Mouse (Mus musculus): ENCODE measurements around the gene Osbpl10. TPM values are rescaled to one million over a fixed set of nuclear protein-coding genes. Genes with fewer than 3 reads are reported as not detected.

Gene Osbpl10
- polyA plus RNA-seq, 1 experiment from 2014 or later: 0.07 TPM

GRCm38 (mm10) chr9:115186402-115186801, 208.0 kb downstream of the Osbpl10 start:
- no peak for DNase-seq
- no peaks in the 10 kb centered on the region for H3K27me3 ChIP-seq (ENCODE audit: insufficient read depth, low read length)
- no peaks in the 10 kb centered on the region for H3K36me3 ChIP-seq (replicated peaks; ENCODE audit: insufficient read depth, low read length)
- H3K9me3 ChIP-seq (ENCODE audit: low read length): no peaks in the 10 kb centered on the region
- TF ChIP-seq EP300 (IDR thresholded peaks at IDR 0.05; ENCODE audit: low read depth) (no peak), CTCF (IDR thresholded peaks at IDR 0.05; ENCODE audit: low read depth) (no peak)
- H3K4me3 ChIP-seq (ENCODE audit: low read depth, low read length): no peak overlapping the region
- no peak overlapping the region for H3K27ac ChIP-seq (ENCODE audit: low read depth)
- no peaks in the 10 kb centered on the region for H3K4me1 ChIP-seq (ENCODE audit: insufficient read depth)
- no peak overlapping the region for H3K9ac ChIP-seq (replicated peaks)
- 79% methylated on average over 11 of the region's 11 CpGs for WGBS (ENCODE audit: insufficient replicate concordance)
- no peak for ATAC-seq
- H3K4me2 ChIP-seq (ENCODE audit: low read depth, low read length): no peak overlapping the region

GRCm38 (mm10) chr9:115190376-115190942, 212.1 kb downstream of the Osbpl10 start:
- 56% methylated on average over 9 of the region's 9 CpGs for WGBS (ENCODE audit: insufficient replicate concordance)
- Histone ChIP-seq H3K9me3 (ENCODE audit: low read length) (no peaks in the 10 kb centered on the region), H3K36me3 (replicated peaks; ENCODE audit: insufficient read depth, low read length) (no peaks in the 10 kb centered on the region), H3K4me3 (ENCODE audit: low read depth, low read length) (no peak overlapping the region), H3K27me3 (ENCODE audit: insufficient read depth, low read length) (no peaks in the 10 kb centered on the region), H3K27ac (ENCODE audit: low read depth) (no peak overlapping the region), H3K4me2 (ENCODE audit: low read depth, low read length) (no peak overlapping the region), H3K4me1 (ENCODE audit: insufficient read depth) (no peaks in the 10 kb centered on the region), H3K9ac (replicated peaks) (no peak overlapping the region)
- TF ChIP-seq EP300 (IDR thresholded peaks at IDR 0.05; ENCODE audit: low read depth) (no peak), CTCF (IDR thresholded peaks at IDR 0.05; ENCODE audit: low read depth) (no peak)
- no peak for ATAC-seq
- no peak for DNase-seq

DNA sequence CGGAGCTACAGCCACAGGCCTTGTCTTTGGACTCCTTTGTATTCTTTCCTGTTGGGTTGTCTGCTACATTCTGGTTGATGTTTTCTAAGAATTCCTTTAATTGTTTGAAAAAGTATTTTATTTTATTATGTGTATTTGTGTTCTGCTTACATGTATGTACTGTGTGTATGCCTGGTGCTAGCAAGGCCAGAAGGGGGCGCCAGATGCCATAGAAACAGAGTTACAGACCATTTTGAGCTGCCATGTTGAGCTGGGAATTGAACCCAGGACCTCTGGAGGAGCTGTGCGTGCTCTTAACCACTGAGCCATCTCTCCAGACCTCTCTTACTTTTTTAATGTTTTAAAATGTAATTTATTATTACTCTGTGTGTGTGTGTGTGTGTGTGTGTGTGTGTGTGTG, 214.5 kb downstream of the Osbpl10 start:
- Histone ChIP-seq H3K27me3 (ENCODE audit: insufficient read depth, low read length) (no peaks in the 10 kb centered on the region), H3K9me3 (ENCODE audit: low read length) (no peaks in the 10 kb centered on the region), H3K4me2 (ENCODE audit: low read depth, low read length) (no peak overlapping the region), H3K27ac (ENCODE audit: low read depth) (no peak overlapping the region), H3K4me1 (ENCODE audit: insufficient read depth) (no peaks in the 10 kb centered on the region), H3K9ac (replicated peaks) (no peak overlapping the region), H3K36me3 (replicated peaks; ENCODE audit: insufficient read depth, low read length) (no peaks in the 10 kb centered on the region), H3K4me3 (ENCODE audit: low read depth, low read length) (no peak overlapping the region)
- DNase-seq (no peak), ATAC-seq (no peak)
- TF ChIP-seq CTCF (IDR thresholded peaks at IDR 0.05; ENCODE audit: low read depth) (peak; percentile 39), EP300 (IDR thresholded peaks at IDR 0.05; ENCODE audit: low read depth) (no peak)
- 78% methylated on average over 3 of the region's 3 CpGs for WGBS (ENCODE audit: insufficient replicate concordance)

DNA sequence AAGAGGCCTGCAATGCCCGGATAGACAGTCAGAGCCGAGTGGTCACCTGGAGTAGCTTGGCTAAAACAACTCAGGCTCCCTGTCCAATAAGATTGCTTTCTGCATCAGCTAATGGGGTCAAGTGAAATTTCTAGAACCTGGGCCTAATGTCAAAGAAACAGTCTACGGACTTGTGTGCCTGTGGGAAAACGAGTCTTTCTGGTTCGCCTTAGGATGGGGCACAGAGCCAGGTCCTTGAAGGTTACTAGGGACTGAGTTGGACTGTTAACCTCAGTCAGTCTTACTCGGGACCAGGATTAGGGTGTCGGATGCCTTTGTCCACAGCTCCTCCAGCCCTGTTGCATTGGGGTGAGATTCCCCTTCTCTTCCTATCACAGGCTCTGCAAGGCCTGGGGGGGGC, 218.7 kb downstream of the Osbpl10 start:
- Histone ChIP-seq H3K4me3 (ENCODE audit: low read depth, low read length) (no peak overlapping the region), H3K27me3 (ENCODE audit: insufficient read depth, low read length) (no peaks in the 10 kb centered on the region), H3K4me2 (ENCODE audit: low read depth, low read length) (no peak overlapping the region), H3K9me3 (ENCODE audit: low read length) (no peaks in the 10 kb centered on the region), H3K4me1 (ENCODE audit: insufficient read depth) (no peaks in the 10 kb centered on the region), H3K36me3 (replicated peaks; ENCODE audit: insufficient read depth, low read length) (no peaks in the 10 kb centered on the region), H3K9ac (replicated peaks) (no peak overlapping the region), H3K27ac (ENCODE audit: low read depth) (no peak overlapping the region)
- no peak for TF ChIP-seq EP300 (IDR thresholded peaks at IDR 0.05; ENCODE audit: low read depth)
- TF ChIP-seq CTCF (IDR thresholded peaks at IDR 0.05; ENCODE audit: low read depth): no peak
- 76% methylated on average over 7 of the region's 7 CpGs for WGBS (ENCODE audit: insufficient replicate concordance)
- ATAC-seq (no peak), DNase-seq (no peak)

DNA sequence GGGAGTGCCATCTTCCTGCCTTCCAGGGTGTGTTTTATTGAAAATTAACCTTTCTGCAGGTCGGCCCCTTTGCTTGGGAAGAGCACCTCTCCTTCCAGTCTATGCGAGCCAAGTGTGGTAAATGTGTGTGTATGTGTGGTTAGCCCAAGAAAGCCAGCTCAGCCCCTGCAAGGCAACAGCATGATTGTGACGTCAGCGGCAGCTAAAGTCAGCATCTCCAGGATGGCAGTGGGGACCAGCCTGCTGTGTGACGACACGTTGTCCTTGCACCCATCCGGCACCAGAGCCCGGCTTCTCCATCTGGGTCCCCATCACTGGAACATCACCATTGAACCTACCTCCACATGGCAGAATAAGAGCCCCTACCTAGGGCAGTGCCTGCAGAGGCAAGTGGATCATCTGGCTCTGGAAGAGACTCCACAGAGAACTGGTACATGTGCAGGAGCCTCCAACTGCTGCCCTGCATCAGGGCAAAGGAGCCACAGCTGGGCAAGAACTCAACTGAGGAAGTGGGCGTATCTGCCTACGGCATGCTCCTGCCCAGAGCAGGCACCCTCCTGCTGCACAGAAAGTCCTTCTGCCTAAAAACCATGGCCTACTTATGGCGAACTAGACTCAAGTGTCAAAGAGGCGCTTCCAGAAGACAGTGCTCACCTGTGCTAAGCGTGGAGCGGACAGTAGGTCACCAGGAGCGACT, 221.9 kb downstream of the Osbpl10 start:
- Histone ChIP-seq H3K27me3 (ENCODE audit: insufficient read depth, low read length) (no peaks in the 10 kb centered on the region), H3K36me3 (replicated peaks; ENCODE audit: insufficient read depth, low read length) (no peaks in the 10 kb centered on the region), H3K9ac (replicated peaks) (no peak overlapping the region), H3K9me3 (ENCODE audit: low read length) (no peaks in the 10 kb centered on the region), H3K4me1 (ENCODE audit: insufficient read depth) (no peaks in the 10 kb centered on the region), H3K27ac (ENCODE audit: low read depth) (no peak overlapping the region), H3K4me2 (ENCODE audit: low read depth, low read length) (no peak overlapping the region), H3K4me3 (ENCODE audit: low read depth, low read length) (no peak overlapping the region)
- no peak for ATAC-seq
- TF ChIP-seq EP300 (IDR thresholded peaks at IDR 0.05; ENCODE audit: low read depth) (no peak), CTCF (IDR thresholded peaks at IDR 0.05; ENCODE audit: low read depth) (no peak)
- DNase-seq: no peak
- WGBS (ENCODE audit: insufficient replicate concordance): 82% methylated on average over 15 of the region's 15 CpGs

GRCm38 (mm10) chr9:115201264-115201663, 222.9 kb downstream of the Osbpl10 start:
- Histone ChIP-seq H3K9me3 (ENCODE audit: low read length) (no peaks in the 10 kb centered on the region), H3K27me3 (ENCODE audit: insufficient read depth, low read length) (no peaks in the 10 kb centered on the region), H3K9ac (replicated peaks) (no peak overlapping the region), H3K4me2 (ENCODE audit: low read depth, low read length) (no peak overlapping the region), H3K36me3 (replicated peaks; ENCODE audit: insufficient read depth, low read length) (no peaks in the 10 kb centered on the region), H3K27ac (ENCODE audit: low read depth) (no peak overlapping the region), H3K4me1 (ENCODE audit: insufficient read depth) (peaks cover 7% of the 10 kb centered on the region), H3K4me3 (ENCODE audit: low read depth, low read length) (no peak overlapping the region)
- DNase-seq (no peak), ATAC-seq (no peak)
- 70% methylated on average over 6 of the region's 6 CpGs for WGBS (ENCODE audit: insufficient replicate concordance)
- no peak for TF ChIP-seq EP300 (IDR thresholded peaks at IDR 0.05; ENCODE audit: low read depth)
- TF ChIP-seq CTCF (IDR thresholded peaks at IDR 0.05; ENCODE audit: low read depth): no peak

Measured in liver, postnatal 0 days (tissue).